Mouse (Mus musculus): ENCODE results near the gene Kif13a.

The Kif13a gene

GRCm38 (mm10) chr13:46883976-46884375 lies 45.7 kb downstream of the Kif13a start:
- DNase-seq (ENCODE audit: low spot score in 2 of 2): no peak

GRCm38 (mm10) chr13:46883381-46883780 lies 46.3 kb downstream of the Kif13a start:
- no peak for DNase-seq (ENCODE audit: low spot score in 2 of 2)

- DNase-seq (ENCODE audit: low spot score in 2 of 2): no peak
Observed at GRCm38 (mm10) chr13:46880736-46881135, 48.9 kb downstream of the Kif13a start.

GRCm38 (mm10) chr13:46880243-46880642 lies 49.4 kb downstream of the Kif13a start:
- no peak for DNase-seq (ENCODE audit: low spot score in 2 of 2)

- no peak for DNase-seq (ENCODE audit: low spot score in 2 of 2)
Observed at GRCm38 (mm10) chr13:46877049-46877448, 52.6 kb downstream of the Kif13a start.

- DNase-seq (ENCODE audit: low spot score in 2 of 2): no peak
Observed at GRCm38 (mm10) chr13:46875377-46875776, 54.3 kb downstream of the Kif13a start.

GRCm38 (mm10) chr13:46872732-46873131 lies 56.9 kb downstream of the Kif13a start:
- DNase-seq (ENCODE audit: low spot score in 2 of 2): no peak

GRCm38 (mm10) chr13:46872194-46872593 lies 57.5 kb downstream of the Kif13a start:
- DNase-seq (ENCODE audit: low spot score in 2 of 2): no peak

GRCm38 (mm10) chr13:46869464-46869863 lies 60.2 kb downstream of the Kif13a start:
- DNase-seq (ENCODE audit: low spot score in 2 of 2): no peak

- no peak for DNase-seq (ENCODE audit: low spot score in 2 of 2)
Observed at GRCm38 (mm10) chr13:46863169-46863748, 66.4 kb downstream of the Kif13a start.

- no peak for DNase-seq (ENCODE audit: low spot score in 2 of 2)
Observed at GRCm38 (mm10) chr13:46859876-46860275, 69.8 kb downstream of the Kif13a start.

- no peak for DNase-seq (ENCODE audit: low spot score in 2 of 2)
Observed at GRCm38 (mm10) chr13:46859173-46859572, 70.5 kb downstream of the Kif13a start.

GRCm38 (mm10) chr13:46858835-46859152 lies 70.9 kb downstream of the Kif13a start:
- no peak for DNase-seq (ENCODE audit: low spot score in 2 of 2)

GRCm38 (mm10) chr13:46858143-46858834 lies 71.4 kb downstream of the Kif13a start:
- no peak for DNase-seq (ENCODE audit: low spot score in 2 of 2)

- no peak for DNase-seq (ENCODE audit: low spot score in 2 of 2)
Observed at GRCm38 (mm10) chr13:46854456-46854855, 75.2 kb downstream of the Kif13a start.

- no peak for DNase-seq (ENCODE audit: low spot score in 2 of 2)
Observed at GRCm38 (mm10) chr13:46852470-46852869, 77.2 kb downstream of the Kif13a start.

GRCm38 (mm10) chr13:46845456-46845855 lies 84.2 kb downstream of the Kif13a start:
- DNase-seq (ENCODE audit: low spot score in 2 of 2): no peak

- peak in 1 of 2 experiments; percentile 45 for DNase-seq (ENCODE audit: low spot score in 2 of 2)
Observed at GRCm38 (mm10) chr13:46844561-46845235, 85.0 kb downstream of the Kif13a start.

- DNase-seq (ENCODE audit: low spot score in 2 of 2): no peak
Observed at GRCm38 (mm10) chr13:46843646-46844045, 86.0 kb downstream of the Kif13a start.

- DNase-seq (ENCODE audit: low spot score in 2 of 2): no peak
Observed at GRCm38 (mm10) chr13:46842185-46842584, 87.5 kb downstream of the Kif13a start.

- no peak for DNase-seq (ENCODE audit: low spot score in 2 of 2)
Observed at GRCm38 (mm10) chr13:46841668-46842067, 88.0 kb downstream of the Kif13a start.

- no peak for DNase-seq (ENCODE audit: low spot score in 2 of 2)
Observed at GRCm38 (mm10) chr13:46840676-46841075, 89.0 kb downstream of the Kif13a start.

GRCm38 (mm10) chr13:46839236-46839635 lies 90.4 kb downstream of the Kif13a start:
- no peak for DNase-seq (ENCODE audit: low spot score in 2 of 2)
